Mouse (Mus musculus) embryonic fibroblast, embryonic 13.5 days (primary cell): ENCODE measurements around the gene Urgcp. TPM values are rescaled to one million over a fixed set of nuclear protein-coding genes. Genes with fewer than 3 reads are reported as not detected.

Source experiments
- H3K27ac ChIP-seq: 2 replicates; pipeline ENCODE4 v1.5.1; 2012; ENCODE audit warnings: low read length, control low read depth, inconsistent platforms; ENCODE audit not compliant: insufficient read depth
- H3K4me1 ChIP-seq: 2 replicates; pipeline ENCODE4 v1.6.1; 2011; ENCODE audit warnings: low read length; ENCODE audit not compliant: control insufficient read depth, insufficient read depth
- H3K4me3 ChIP-seq: 2 replicates; pipeline ENCODE4 v1.5.1; 2011; ENCODE audit warnings: mild to moderate bottlenecking, control low read depth, low read length; ENCODE audit not compliant: insufficient read depth
- CTCF ChIP-seq: IDR thresholded peaks from 2 replicates; pipeline ENCODE4 v1.5.1; 2011; ENCODE audit warnings: mild to moderate bottlenecking, control low read depth, low read length, moderate library complexity, borderline replicate concordance; ENCODE audit not compliant: insufficient read depth
- POLR2A ChIP-seq: IDR thresholded peaks from 2 replicates; pipeline ENCODE4 v1.6.1; 2011; ENCODE audit warnings: low read depth, mild to moderate bottlenecking, control low read depth, low read length, moderate library complexity
- polyA plus RNA-seq: library from polyadenylated mRNA; stranded (reverse); fragments of >200 nt; gene quantifications from 2 replicates; pipeline ENCODE4 v1.2.4, GENCODE M21; 2011; ENCODE audit warnings: low read depth; ENCODE audit not compliant: missing spikeins, insufficient read length

Gene Urgcp
- polyA plus RNA-seq, 1 experiment, result 18.5 TPM

GRCm38 (mm10) chr11:5740965-5741627 lies 21.1 kb downstream of the Urgcp start:
- TF ChIP-seq CTCF (no peak), POLR2A (peak; percentile 78)
- peak overlapping the region; percentile 30; the same call in 1 of the 2 replicates for H3K27ac ChIP-seq
- peaks cover 10% of the 10 kb centered on the region for H3K4me1 ChIP-seq
- H3K4me3 ChIP-seq, result peak overlapping the region; percentile 62

DNA sequence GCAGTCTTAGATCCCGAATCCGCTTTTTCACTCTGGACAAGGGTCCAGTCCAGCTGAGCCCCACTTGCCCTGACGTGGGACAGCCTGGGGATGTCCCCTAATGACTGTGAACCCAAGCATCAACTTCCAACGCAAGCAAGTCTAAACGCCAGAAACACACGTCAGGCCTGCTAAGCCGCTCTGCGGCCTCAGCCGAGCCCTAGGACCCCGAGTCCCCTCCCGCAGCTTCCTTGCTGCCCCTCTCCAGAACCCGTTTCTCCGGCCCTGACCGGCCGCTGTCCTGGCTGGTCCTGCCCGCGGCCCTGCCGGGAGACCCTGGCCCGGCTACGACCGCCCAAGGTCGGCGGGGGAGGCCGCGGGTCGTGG lies 21.6 kb downstream of the Urgcp start:
- H3K27ac ChIP-seq, result peak overlapping the region; percentile 28; the same call in 1 of the 2 replicates
- H3K4me3 ChIP-seq, result peak overlapping the region; percentile 62
- TF ChIP-seq CTCF (no peak), POLR2A (no peak)
- H3K4me1 ChIP-seq, result peaks cover 10% of the 10 kb centered on the region

DNA sequence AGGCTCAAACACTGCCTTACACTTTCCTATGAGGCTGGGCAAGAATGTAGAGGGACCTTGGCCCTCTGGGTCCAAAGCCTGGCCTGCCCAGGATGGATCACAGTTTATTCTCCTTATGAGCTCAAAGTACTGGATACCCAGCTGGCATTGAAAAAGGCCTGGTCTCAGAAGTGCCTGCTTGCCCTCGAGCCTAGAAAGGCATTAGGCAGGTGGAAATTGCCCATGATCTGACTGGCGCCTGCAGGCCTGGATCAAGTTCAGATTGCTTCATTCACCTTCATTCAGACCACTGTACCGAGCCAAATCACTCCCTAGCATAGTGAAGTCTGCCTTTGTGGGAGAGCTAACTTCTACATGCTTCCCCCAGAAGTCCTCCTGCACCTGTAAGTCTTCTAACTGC lies 22.3 kb downstream of the Urgcp start:
- H3K4me1 ChIP-seq, result peaks cover 10% of the 10 kb centered on the region

DNA sequence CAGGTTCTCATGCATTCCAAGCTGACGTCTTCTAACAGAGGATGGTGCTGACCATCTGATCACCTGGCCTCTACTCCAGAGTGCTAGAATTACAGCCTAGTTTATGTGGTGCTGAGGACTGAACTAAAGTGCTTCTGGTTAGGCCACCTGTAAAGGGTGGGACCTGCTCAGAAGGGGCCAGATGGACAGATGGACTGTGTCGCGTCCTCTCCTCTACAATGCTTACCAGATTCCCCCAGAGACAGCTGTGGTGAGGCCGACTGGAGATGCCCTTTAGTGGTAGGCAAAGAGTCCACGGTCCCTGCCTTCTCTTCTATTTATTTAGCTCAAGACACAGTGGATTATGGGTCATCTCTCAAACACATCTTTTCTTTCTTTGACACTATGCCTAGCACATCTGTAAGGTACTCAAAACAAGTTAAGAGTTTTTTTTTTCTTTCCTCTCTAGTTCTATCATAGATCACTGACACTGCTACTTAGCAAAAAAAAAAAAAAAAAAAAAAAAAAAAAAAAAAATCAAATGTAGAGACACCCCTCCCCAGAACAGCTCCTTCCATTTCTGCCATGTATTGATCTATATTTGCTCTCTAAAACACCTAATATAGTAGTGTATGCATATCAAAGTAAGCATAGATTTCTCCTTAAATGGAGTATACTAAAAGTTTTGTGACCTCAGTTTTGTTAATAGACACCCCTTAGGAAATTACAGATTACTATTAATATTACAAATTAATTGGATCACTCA lies 23.1 kb downstream of the Urgcp start:
- Histone ChIP-seq H3K27ac (peak overlapping the region; percentile 15; the same call in 1 of the 2 replicates), H3K4me3 (no peak overlapping the region), H3K4me1 (peaks cover 13% of the 10 kb centered on the region)
- no peak for TF ChIP-seq POLR2A
- no peak for TF ChIP-seq CTCF

More for the DNA sequence above, 22.3 kb downstream of the Urgcp start:
- no peak overlapping the region for H3K27ac ChIP-seq
- peak overlapping the region; percentile 33 for H3K4me3 ChIP-seq
- no peak for TF ChIP-seq CTCF
- no peak for TF ChIP-seq POLR2A

GRCm38 (mm10) chr11:5737137-5737536 lies 25.0 kb downstream of the Urgcp start:
- no peak for TF ChIP-seq CTCF
- TF ChIP-seq POLR2A, result no peak
- Histone ChIP-seq H3K4me3 (no peak overlapping the region), H3K27ac (no peak overlapping the region), H3K4me1 (peaks cover 13% of the 10 kb centered on the region)

- H3K4me3 ChIP-seq, result no peak overlapping the region
- peaks cover 10% of the 10 kb centered on the region for H3K4me1 ChIP-seq
- TF ChIP-seq CTCF (no peak), POLR2A (no peak)
- H3K27ac ChIP-seq, result no peak overlapping the region
Measured at GRCm38 (mm10) chr11:5734323-5734722, 27.9 kb downstream of the Urgcp start.

DNA sequence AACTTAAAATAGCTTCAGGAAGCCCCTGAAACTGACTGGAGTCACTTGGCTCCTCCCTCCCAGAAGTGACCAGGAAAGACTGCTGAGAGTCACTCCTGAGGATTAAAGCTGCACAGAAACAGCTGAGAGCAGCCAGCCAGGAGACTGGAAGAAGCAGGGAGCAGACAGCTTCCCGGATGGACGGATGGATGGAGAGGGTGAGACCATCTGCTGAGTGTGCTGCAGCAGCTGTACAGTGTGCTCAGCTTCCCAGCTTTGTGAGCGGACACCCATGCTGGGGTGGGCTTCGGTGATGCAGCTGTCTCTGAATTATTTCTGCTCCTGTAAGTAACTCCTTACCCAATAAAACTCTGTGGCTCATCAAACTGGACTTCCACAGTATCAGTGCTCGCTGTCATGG lies 29.8 kb downstream of the Urgcp start:
- Histone ChIP-seq H3K4me3 (no peak overlapping the region), H3K4me1 (peaks cover 3% of the 10 kb centered on the region), H3K27ac (no peak overlapping the region)
- TF ChIP-seq POLR2A (no peak), CTCF (no peak)

- TF ChIP-seq CTCF (no peak), POLR2A (no peak)
- H3K4me3 ChIP-seq, result no peak overlapping the region
- H3K4me1 ChIP-seq, result peaks cover 1% of the 10 kb centered on the region; the same call in 1 of the 2 replicates
- no peak overlapping the region for H3K27ac ChIP-seq
Measured at GRCm38 (mm10) chr11:5729582-5729981, 32.6 kb downstream of the Urgcp start.

DNA sequence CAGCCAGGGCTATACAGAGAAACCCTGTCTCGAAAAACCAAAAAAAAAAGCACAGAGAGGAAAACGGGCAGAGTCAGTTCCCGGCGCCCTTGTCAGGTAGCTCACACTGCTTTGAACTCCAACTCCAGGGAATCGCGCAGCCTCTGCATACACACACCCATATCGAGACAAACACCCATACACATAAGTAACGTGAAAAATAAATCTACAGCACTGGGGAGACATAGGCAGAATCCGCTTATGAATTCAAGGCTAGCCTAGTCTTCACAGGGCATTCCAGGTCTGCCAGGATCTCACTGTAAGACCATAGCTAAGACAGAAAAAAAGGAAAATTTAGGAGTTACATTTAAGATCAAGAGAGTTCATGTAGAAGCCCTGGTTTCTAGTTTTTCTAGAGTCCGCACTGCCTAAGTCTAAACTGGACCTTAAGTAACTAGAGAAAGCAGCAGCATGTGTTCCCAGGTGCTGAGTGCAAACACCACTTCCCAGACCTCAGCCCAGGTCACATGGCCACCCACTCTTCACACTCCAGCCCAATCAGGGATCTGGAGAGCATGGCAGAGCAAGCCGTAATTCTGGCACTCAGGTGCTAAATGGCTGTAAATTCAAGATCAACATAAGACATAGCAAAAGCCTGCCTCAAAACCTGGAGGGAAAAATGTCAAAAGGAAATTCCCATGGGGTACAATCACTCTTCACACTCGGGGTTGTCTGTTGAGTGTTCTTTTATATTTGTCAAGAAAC lies 43.4 kb downstream of the Urgcp start:
- no peak for TF ChIP-seq POLR2A
- TF ChIP-seq CTCF, result no peak
- H3K4me3 ChIP-seq, result no peak overlapping the region
- no peak overlapping the region for H3K27ac ChIP-seq
- no peaks in the 10 kb centered on the region for H3K4me1 ChIP-seq
